Mouse (Mus musculus) MEL (cell line): Measurements from ENCODE around the gene Cab39l.

ENCODE experiments used
- CTCF ChIP-seq, 3 experiments: IDR thresholded peaks in 2 of 3; conservative IDR thresholded peaks in 1 of 3; 2 replicates each; pipeline ENCODE4 v1.5.1; 2011 to 2012; ENCODE audit warnings: low read length in 3 of 3, low read depth in 2 of 3, mild to moderate bottlenecking in 2 of 3, improper control_type of control experiment in 1 of 3, inconsistent platforms in 1 of 3, mixed read lengths in 1 of 3, moderate library complexity in 1 of 3; ENCODE audit not compliant: control insufficient read depth in 1 of 3, insufficient read depth in 1 of 3, poor library complexity in 1 of 3, severe bottlenecking in 1 of 3
- E2F4 ChIP-seq: IDR thresholded peaks from 2 replicates; pipeline ENCODE4 v1.6.1; 2011; ENCODE audit warnings: low read depth, low read length, improper control_type of control experiment, borderline replicate concordance
- ELF1 ChIP-seq: IDR thresholded peaks from 2 replicates; pipeline ENCODE4 v1.6.1; 2014; ENCODE audit warnings: low read depth, mild to moderate bottlenecking, inconsistent platforms, low read length, improper control_type of control experiment, moderate library complexity
- EP300 ChIP-seq, 2 experiments: IDR thresholded peaks; 2 replicates each; pipeline ENCODE4 v1.6.1; 2011; ENCODE audit warnings: improper control_type of control experiment in 2 of 2, low read length in 2 of 2, low read depth in 1 of 2, mild to moderate bottlenecking in 1 of 2
- ETS1 ChIP-seq: IDR thresholded peaks from 2 replicates; pipeline ENCODE4 v1.6.1; 2012; ENCODE audit warnings: low read depth, mild to moderate bottlenecking, inconsistent platforms, low read length, improper control_type of control experiment, moderate library complexity
- GATA1 ChIP-seq: IDR thresholded peaks from 2 replicates; pipeline ENCODE4 v1.6.1; 2011; ENCODE audit warnings: low read depth, low read length, improper control_type of control experiment
- HCFC1 ChIP-seq: IDR thresholded peaks from 2 replicates; pipeline ENCODE4 v1.6.1; 2012; ENCODE audit warnings: low read depth, mild to moderate bottlenecking, inconsistent platforms, low read length, improper control_type of control experiment, moderate library complexity
- NRF1 ChIP-seq: IDR thresholded peaks from 2 replicates; pipeline ENCODE4 v1.6.1; 2014; ENCODE audit warnings: low read depth, mild to moderate bottlenecking, inconsistent platforms, low read length, improper control_type of control experiment, moderate library complexity; ENCODE audit not compliant: poor library complexity, insufficient read depth, severe bottlenecking
- POLR2A ChIP-seq, 2 experiments: IDR thresholded peaks; 2 replicates each; pipeline ENCODE4 v1.6.1; 2011 to 2012; ENCODE audit warnings: low read length in 2 of 2, mild to moderate bottlenecking in 2 of 2, control low read depth in 1 of 2, improper control_type of control experiment in 1 of 2, low read depth in 1 of 2, moderate library complexity in 1 of 2; ENCODE audit not compliant: control insufficient read depth in 1 of 2, insufficient read depth in 1 of 2, poor library complexity in 1 of 2
- POLR2AphosphoS5 ChIP-seq: IDR thresholded peaks from 2 replicates; pipeline ENCODE4 v1.6.1; 2012; ENCODE audit warnings: low read depth, borderline replicate concordance, mild to moderate bottlenecking, inconsistent platforms, low read length, moderate library complexity, mixed read lengths
- SIN3A ChIP-seq: IDR thresholded peaks from 2 replicates; pipeline ENCODE4 v1.6.1; 2012; ENCODE audit warnings: low read length, improper control_type of control experiment, inconsistent platforms
- ZKSCAN1 ChIP-seq: IDR thresholded peaks from 2 replicates; pipeline ENCODE4 v1.6.1; 2012; ENCODE audit warnings: low read depth, mild to moderate bottlenecking, inconsistent platforms, low read length, improper control_type of control experiment, moderate library complexity

GRCm38 (mm10) chr14:59422912-59423663 is 17.7 kb upstream of the Cab39l start:
- TF ChIP-seq POLR2A (IDR thresholded peaks at IDR 0.05; ENCODE audit: control insufficient read depth in 1 of 2, insufficient read depth in 1 of 2, low read depth in 1 of 2, low read length in 2 of 2, poor library complexity in 1 of 2) (no peak), NRF1 (no peak), POLR2AphosphoS5 (no peak), ZKSCAN1 (no peak), CTCF (IDR thresholded peaks at IDR 0.05 in 2 of 3, conservative IDR thresholded peaks at IDR 0.05 in 1 of 3; ENCODE audit: control insufficient read depth in 1 of 3, insufficient read depth in 1 of 3, low read depth in 2 of 3, low read length in 3 of 3, poor library complexity in 1 of 3, severe bottlenecking in 1 of 3) (no peak), HCFC1 (no peak), ELF1 (no peak), EP300 (IDR thresholded peaks at IDR 0.05; ENCODE audit: low read depth in 1 of 2, low read length in 2 of 2) (no peak), E2F4 (no peak), GATA1 (no peak), SIN3A (no peak), ETS1 (no peak)
